Mouse (Mus musculus): ENCODE data around the gene Zkscan1. TPM values are rescaled to one million over a fixed set of nuclear protein-coding genes. Genes with fewer than 3 reads are reported as not detected.
"Not testable (repeated sequence)": the region's sequence is repeated elsewhere in the genome, so short reads cannot be mapped to it uniquely, and the experiment has no call there.

Gene Zkscan1
- polyA plus RNA-seq, 1 experiment from 2014 or later = 7.3 TPM

DNA sequence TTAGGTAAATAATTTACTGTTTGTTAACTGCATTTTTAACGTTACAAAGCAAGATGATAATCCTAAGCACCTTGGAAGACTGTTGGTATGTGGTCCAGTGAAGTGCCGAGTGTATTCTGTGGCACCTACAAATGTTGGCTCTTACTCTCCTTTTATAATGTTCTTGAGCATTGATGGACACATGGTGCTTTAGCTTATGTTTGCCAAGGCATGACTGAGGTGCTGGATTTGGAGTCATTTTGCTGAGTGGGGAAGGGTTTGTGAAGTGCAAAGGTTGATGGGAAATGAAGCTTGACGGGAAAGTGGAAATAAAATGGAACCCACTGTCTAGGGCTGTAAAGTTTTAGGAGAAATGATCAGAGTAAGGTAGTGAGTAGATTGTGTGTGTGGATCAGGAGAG is 3.5 kb downstream of the Zkscan1 start:
- Histone ChIP-seq H3K4me2 (peak overlapping the region; percentile 29), H3K27ac (0 out of 2 replicates have a peak overlapping the region, but pooled peaks have one; percentile 49)

DNA sequence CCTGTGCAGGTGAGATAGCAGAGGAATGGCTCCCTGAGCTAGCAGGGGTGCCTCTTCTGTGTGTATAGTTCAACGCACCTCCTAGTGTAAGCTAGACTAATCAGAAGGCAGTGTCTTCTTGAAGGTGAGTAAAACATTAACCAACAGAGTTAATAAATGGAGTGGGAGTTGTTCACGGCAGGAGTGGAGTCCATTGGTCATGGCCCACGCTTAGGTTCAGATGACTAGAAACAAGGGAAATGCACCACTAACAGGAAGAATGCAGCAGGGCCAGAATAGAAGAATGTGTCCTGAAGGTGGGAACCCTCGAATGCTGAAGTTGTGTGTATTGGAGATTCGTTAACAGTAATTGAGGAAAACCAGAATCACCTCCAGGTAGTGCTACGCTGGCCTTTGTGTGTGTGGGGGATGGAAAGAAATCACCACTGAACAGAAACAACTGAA is 4.2 kb downstream of the Zkscan1 start:
- no peak for ATAC-seq
- Histone ChIP-seq H3K4me3 (no peak overlapping the region), H3K36me3 (peaks cover 34% of the 10 kb centered on the region), H3K9ac (no peak overlapping the region), H3K27me3 (replicated peaks) (no peaks in the 10 kb centered on the region), H3K4me2 (peak overlapping the region; percentile 29), H3K4me1 (peaks cover 46% of the 10 kb centered on the region), H3K27ac (peak overlapping the region; percentile 49; the same call in 1 of the 2 replicates), H3K9me3 (replicated peaks) (no peaks in the 10 kb centered on the region)
- 68% methylated on average over 6 of the region's 6 CpGs for WGBS (ENCODE audit: insufficient replicate concordance)

More for the DNA sequence above, 3.5 kb downstream of the Zkscan1 start:
- Histone ChIP-seq H3K36me3 (peaks cover 26% of the 10 kb centered on the region), H3K9ac (no peak overlapping the region; the same call in 1 of the 2 replicates), H3K9me3 (replicated peaks) (no peaks in the 10 kb centered on the region), H3K4me1 (peaks cover 52% of the 10 kb centered on the region), H3K4me3 (no peak overlapping the region), H3K27me3 (replicated peaks) (no peaks in the 10 kb centered on the region)
- no peak for ATAC-seq
- 73% methylated on average over 3 of the region's 3 CpGs for WGBS (ENCODE audit: insufficient replicate concordance)

DNA sequence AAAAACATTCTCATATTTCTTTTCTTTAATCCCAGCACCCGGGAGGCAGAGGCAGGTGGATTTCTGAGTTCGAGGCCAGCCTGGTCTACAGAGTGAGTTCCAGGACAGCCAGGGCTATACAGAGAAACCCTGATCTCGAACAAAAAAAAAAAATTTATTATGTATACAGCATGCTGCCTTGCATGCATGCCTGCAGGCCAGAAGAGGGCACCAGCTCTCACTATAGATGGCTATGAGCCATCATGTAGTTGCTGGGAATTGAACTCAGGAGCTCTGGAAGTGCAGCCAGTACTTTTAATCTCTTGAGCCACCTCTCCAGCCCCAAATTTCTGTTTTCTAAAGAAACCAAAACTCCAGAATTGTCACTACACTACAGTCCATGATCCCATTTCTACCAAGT is 5.4 kb downstream of the Zkscan1 start:
- Histone ChIP-seq H3K9ac (no peak overlapping the region), H3K27me3 (replicated peaks) (no peaks in the 10 kb centered on the region), H3K27ac (no peak overlapping the region), H3K4me1 (peaks cover 41% of the 10 kb centered on the region), H3K9me3 (replicated peaks) (no peaks in the 10 kb centered on the region), H3K4me3 (no peak overlapping the region), H3K36me3 (peaks cover 45% of the 10 kb centered on the region), H3K4me2 (no peak overlapping the region)
- WGBS (ENCODE audit: insufficient replicate concordance) = 80% methylated on average over 3 of the region's 3 CpGs
- ATAC-seq = no peak

DNA sequence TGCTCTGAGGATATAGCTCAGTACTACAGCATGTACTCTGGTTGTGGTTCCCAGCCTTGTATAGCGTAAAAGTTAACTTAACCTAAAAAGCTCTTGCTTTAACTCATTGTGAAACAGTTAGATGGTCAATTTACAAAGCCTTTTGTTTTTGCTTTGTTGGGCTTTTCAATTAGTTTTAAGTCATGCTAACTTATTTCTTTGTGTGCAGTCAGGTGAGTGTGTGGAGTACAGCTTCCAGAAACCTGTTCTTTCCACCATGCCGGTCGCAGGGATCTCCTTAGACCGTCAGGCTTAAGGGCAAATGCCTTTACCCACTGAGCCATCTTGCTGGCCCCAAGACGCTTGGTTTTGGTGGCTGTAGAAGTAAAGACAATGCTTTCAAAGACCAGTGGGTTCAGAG is 5.9 kb downstream of the Zkscan1 start:
- Histone ChIP-seq H3K4me2 (no peak overlapping the region), H3K36me3 (peaks cover 50% of the 10 kb centered on the region), H3K9ac (no peak overlapping the region), H3K4me1 (peaks cover 41% of the 10 kb centered on the region), H3K27ac (no peak overlapping the region), H3K4me3 (no peak overlapping the region), H3K27me3 (replicated peaks) (no peaks in the 10 kb centered on the region), H3K9me3 (replicated peaks) (no peaks in the 10 kb centered on the region)
- ATAC-seq = no peak
- 88% methylated on average over 5 of the region's 5 CpGs for WGBS (ENCODE audit: insufficient replicate concordance)

DNA sequence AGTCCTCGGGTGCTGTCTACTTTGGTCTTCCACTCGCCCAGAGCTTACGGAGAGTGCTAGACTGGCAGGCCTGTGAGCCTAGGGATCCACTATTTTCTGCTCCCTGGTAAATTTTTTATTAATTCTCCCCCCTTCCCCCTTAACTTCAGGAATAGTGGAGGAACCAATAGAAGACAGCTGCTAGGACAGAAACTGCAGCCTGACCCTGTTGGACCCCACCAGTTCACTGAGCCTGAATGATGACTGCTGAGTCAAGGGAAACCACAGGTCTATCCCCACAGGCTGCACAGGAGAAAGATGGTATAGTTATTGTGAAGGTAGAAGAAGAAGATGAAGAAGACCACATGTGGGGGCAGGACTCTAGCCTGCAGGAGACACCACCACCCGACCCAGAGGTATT is 7.9 kb downstream of the Zkscan1 start:
- 87% methylated on average over 4 of the region's 4 CpGs for WGBS (ENCODE audit: insufficient replicate concordance)
- Histone ChIP-seq H3K9ac (no peak overlapping the region), H3K27me3 (replicated peaks) (no peaks in the 10 kb centered on the region), H3K27ac (no peak overlapping the region), H3K36me3 (peaks cover 62% of the 10 kb centered on the region), H3K4me1 (peaks cover 22% of the 10 kb centered on the region), H3K4me3 (no peak overlapping the region), H3K4me2 (no peak overlapping the region), H3K9me3 (replicated peaks) (no peaks in the 10 kb centered on the region)
- ATAC-seq = no peak

DNA sequence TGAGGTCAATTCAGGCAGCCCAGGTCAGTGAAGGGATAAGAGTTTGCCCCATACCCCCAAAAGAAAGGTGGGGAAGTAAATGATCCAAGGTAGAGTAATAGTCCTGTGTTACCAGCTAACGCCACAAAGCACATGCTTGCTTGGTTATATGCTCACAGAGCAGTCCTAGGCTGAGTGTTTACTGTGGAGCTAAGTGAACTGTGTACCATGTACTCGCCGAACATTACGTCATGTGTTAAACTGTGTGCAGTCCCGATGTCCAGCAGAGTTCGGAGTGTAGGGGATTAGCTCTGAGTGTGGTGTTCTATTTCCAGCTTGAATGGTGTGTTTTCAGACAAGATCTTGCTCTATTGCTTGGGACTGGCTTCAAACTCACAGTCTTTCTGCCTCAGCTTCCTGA is 9.6 kb downstream of the Zkscan1 start:
- Histone ChIP-seq H3K4me3 (no peak overlapping the region), H3K27me3 (replicated peaks) (no peaks in the 10 kb centered on the region), H3K36me3 (peaks cover 72% of the 10 kb centered on the region), H3K4me1 (peaks cover 6% of the 10 kb centered on the region; the same call in 1 of the 2 replicates), H3K9ac (no peak overlapping the region), H3K27ac (no peak overlapping the region), H3K9me3 (replicated peaks) (no peaks in the 10 kb centered on the region), H3K4me2 (no peak overlapping the region)
- 87% methylated on average over 6 of the region's 6 CpGs for WGBS (ENCODE audit: insufficient replicate concordance)
- no peak; the same call in 1 of the 2 replicates for ATAC-seq

- Histone ChIP-seq H3K36me3 (peaks cover 47% of the 10 kb centered on the region), H3K9me3 (replicated peaks) (no peaks in the 10 kb centered on the region), H3K9ac (no peak overlapping the region), H3K27me3 (replicated peaks) (no peaks in the 10 kb centered on the region), H3K27ac (no peak overlapping the region), H3K4me2 (no peak overlapping the region), H3K4me3 (no peak overlapping the region), H3K4me1 (no peaks in the 10 kb centered on the region)
- ATAC-seq = no peak
- 88% methylated on average over 2 of the region's 2 CpGs for whole genome bisulfite sequencing (ENCODE audit: insufficient replicate concordance)
Observed at GRCm38 (mm10) chr5:138104976-138105375, 20.1 kb downstream of the Zkscan1 start.

- Histone ChIP-seq H3K36me3 (peaks cover 25% of the 10 kb centered on the region), H3K27ac (no peak overlapping the region), H3K4me2 (no peak overlapping the region), H3K9ac (no peak overlapping the region), H3K4me1 (no peaks in the 10 kb centered on the region), H3K4me3 (no peak overlapping the region), H3K27me3 (replicated peaks) (no peaks in the 10 kb centered on the region), H3K9me3 (replicated peaks) (no peaks in the 10 kb centered on the region)
- WGBS (ENCODE audit: insufficient replicate concordance) = 47% methylated on average over 3 of the region's 3 CpGs
- no peak for ATAC-seq
Observed at GRCm38 (mm10) chr5:138107130-138107529, 22.2 kb downstream of the Zkscan1 start.

- not testable (repeated sequence) for H3K4me3 ChIP-seq; H3K4me2 ChIP-seq; ATAC-seq; H3K27ac ChIP-seq; H3K36me3 ChIP-seq; H3K9me3 ChIP-seq (replicated peaks); H3K4me1 ChIP-seq; H3K9ac ChIP-seq; H3K27me3 ChIP-seq (replicated peaks)
- 50% methylated on average over 4 of the region's 4 CpGs for WGBS (ENCODE audit: insufficient replicate concordance)
Observed at GRCm38 (mm10) chr5:138109847-138110396, 25.0 kb downstream of the Zkscan1 start.

DNA sequence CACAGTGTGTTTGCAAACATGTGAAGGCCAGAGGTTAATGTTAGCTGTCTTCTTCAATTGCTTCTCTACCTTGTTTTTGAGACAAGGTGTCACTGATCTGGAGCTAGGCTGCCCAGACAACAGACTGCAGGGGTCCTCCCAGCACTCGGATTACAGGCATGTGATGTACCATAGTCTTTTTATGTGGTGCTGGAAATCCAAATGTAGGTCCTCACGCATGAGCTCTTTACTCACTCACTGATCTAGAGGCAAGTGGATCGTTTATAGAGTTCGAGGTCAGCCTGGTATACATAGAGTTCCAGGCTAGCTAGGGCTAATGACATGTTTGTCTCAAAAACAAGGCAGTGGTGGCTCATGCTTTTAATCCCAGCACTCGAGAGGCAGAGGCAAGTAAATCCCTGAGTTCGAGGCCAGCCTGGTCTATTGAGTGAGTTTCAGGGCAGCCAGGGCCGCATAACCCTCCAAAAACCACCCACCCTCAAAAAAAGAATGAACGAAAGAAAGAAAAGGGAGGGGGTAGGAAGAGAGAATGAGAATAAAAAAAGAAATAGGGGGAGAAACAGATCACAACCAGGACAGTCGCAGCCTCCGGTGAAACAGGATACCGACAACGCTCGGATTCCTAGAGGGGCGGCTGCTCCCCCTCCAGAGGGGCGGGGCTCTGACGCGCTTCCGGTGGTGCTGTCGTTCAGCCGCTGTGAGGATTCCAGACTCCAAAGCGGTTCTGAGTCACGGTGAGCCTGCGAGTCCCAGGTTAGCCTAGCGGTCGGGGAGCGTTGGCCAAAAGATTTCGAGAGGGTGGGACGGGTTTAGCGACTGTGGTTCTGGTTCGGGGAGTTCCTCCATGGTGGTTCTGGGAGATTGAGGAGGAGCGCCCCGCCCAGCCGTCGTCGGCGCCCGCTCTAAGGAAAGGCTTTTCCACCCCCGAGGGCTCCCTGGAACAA is 31.6 kb downstream of the Zkscan1 start, which contains the start of gene Zscan21:
TSS of gene Zscan21 (plus strand) at position 649 of the 944 bp plus-strand sequence.
- peaks cover 23% of the 10 kb centered on the region for H3K36me3 ChIP-seq
- H3K27ac ChIP-seq = peak within 1 kb of the TSS; percentile 92
- peaks cover 31% of the 10 kb centered on the region for H3K4me1 ChIP-seq
- peak within 1 kb of the TSS; percentile 84 for H3K4me2 ChIP-seq
- no peaks in the 10 kb centered on the region for H3K9me3 ChIP-seq (replicated peaks)
- peak within 1 kb of the TSS; percentile 70 for H3K4me3 ChIP-seq
- H3K9ac ChIP-seq = peak within 1 kb of the TSS; percentile 80
- ATAC-seq = peak; percentile 96
- 7% methylated on average over 38 of the region's 38 CpGs for WGBS (ENCODE audit: insufficient replicate concordance)
- H3K27me3 ChIP-seq (replicated peaks) = no peaks in the 10 kb centered on the region

- ATAC-seq = peak; percentile 31; the same call in 1 of the 2 replicates
- Histone ChIP-seq H3K27ac (peak overlapping the region; percentile 92), H3K4me2 (peak overlapping the region; percentile 84), H3K36me3 (peaks cover 27% of the 10 kb centered on the region), H3K4me1 (peaks cover 31% of the 10 kb centered on the region), H3K4me3 (peak overlapping the region; percentile 70), H3K27me3 (replicated peaks) (no peaks in the 10 kb centered on the region), H3K9ac (peak overlapping the region; percentile 80), H3K9me3 (replicated peaks) (no peaks in the 10 kb centered on the region)
- 9% methylated on average over 16 of the region's 16 CpGs for WGBS (ENCODE audit: insufficient replicate concordance)
Observed at GRCm38 (mm10) chr5:138117199-138118015, 32.5 kb downstream of the Zkscan1 start.

Data from liver, embryonic 12.5 days (tissue).